Mouse (Mus musculus): ENCODE measurements around the gene Tmem151b. TPM values are rescaled to one million over a fixed set of nuclear protein-coding genes. Genes with fewer than 3 reads are reported as not detected.
A peak's percentile ranks its signal among the peaks of the same experiment; 100 is the strongest.

The Tmem151b gene
- polyA plus RNA-seq, 1 experiment: 85.7 TPM

DNA sequence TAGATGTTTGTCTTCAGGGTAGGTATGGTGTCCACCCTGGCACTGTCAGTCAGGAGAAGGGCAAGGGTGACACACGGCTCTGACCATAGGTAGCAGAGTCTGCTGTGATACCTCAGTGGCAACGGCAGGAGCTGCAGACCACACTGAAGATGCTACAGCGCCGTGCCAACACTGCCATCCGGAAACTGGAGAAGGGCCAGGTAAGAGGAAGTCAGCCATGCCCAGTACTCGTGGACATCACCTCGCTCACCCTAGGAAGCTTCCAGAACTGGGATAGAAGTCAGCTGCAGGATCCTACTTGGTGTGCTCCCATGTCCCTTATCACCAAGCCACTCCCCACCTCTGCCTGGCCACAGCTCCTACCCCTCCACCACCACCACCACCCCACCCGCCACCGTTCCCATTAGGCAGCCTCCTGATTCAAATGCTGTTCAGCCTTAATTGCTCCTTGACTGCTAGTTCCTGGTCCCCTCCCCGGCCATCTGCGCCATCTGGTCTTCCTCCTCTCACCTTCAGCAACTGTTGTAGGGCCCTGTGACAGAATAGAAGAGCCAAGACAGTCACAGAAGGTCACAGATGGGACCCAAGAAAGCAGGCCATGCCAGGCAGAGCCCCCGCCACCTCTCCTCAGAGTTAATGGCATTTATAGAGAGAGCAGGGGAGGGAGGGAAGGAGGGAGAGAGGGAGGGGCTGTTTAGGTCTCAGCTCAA is 30.6 kb downstream of the Tmem151b start:
- Histone ChIP-seq H3K4me1 (ENCODE audit: control insufficient read depth, insufficient read depth, low read length) (peaks cover 2% of the 10 kb centered on the region; the same call in 1 of the 2 replicates), H3K4me3 (ENCODE audit: insufficient read depth, low read length) (no peak overlapping the region), H3K27ac (ENCODE audit: insufficient read depth, low read length) (no peak overlapping the region)
- TF ChIP-seq CTCF (IDR thresholded peaks at IDR 0.05; ENCODE audit: extremely low read depth, insufficient read depth, low read length): no peak
- no peak for TF ChIP-seq POLR2A (IDR thresholded peaks at IDR 0.05; ENCODE audit: extremely low read depth, insufficient read depth, low read length)

DNA sequence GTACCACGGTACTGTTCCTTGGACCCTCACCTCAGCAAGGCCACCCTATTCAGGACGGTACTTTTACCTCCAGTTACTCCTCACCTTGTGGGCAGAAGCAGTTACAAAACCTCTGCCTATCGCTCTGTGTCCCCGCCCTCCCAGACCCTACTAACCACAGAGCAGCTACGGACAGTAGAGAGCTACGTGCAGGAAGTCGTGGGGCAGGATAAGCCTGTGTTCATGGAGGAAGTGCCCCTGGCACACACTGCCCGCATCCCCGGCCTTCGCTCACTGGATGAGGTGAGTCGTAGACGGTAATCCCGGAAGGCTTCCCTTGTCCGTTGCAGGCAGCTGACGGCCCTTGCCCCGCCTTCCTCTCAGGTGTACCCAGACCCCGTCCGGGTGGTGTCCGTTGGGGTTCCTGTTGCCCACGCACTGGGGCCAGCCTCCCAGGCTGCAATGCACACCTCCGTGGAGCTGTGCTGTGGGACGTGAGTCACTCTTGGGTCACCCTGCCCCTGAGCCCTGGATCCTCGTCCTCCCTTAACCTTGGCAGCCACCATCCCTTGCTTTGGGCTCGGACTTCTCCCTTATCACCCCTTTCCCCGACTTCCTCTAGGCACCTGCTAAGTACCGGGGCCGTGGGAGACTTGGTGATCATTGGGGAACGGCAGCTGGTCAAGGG is 31.8 kb downstream of the Tmem151b start:
- H3K27ac ChIP-seq (ENCODE audit: insufficient read depth, low read length): no peak overlapping the region
- no peak overlapping the region for H3K4me3 ChIP-seq (ENCODE audit: insufficient read depth, low read length)
- H3K4me1 ChIP-seq (ENCODE audit: control insufficient read depth, insufficient read depth, low read length): no peaks in the 10 kb centered on the region
- TF ChIP-seq CTCF (IDR thresholded peaks at IDR 0.05; ENCODE audit: extremely low read depth, insufficient read depth, low read length) (no peak), POLR2A (IDR thresholded peaks at IDR 0.05; ENCODE audit: extremely low read depth, insufficient read depth, low read length) (no peak)

DNA sequence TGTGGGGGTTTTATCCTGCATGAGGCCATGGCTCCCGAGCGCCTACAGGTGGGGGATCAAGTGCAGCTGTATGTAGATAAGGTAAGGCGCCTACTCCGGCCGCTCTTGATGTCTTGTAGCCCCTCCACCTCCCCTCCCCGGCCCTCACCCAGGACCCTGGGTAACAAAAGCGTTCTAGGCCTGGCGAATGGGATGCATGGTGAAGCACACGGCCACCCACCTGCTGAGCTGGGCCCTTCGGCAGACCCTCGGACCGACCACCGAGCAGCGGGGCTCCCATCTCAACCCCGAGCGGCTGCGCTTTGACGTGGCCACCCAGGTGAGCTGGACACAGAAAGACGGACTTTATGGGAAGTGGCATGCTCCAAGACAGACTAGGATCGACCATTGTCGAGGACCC is 32.3 kb downstream of the Tmem151b start:
- TF ChIP-seq CTCF (IDR thresholded peaks at IDR 0.05; ENCODE audit: extremely low read depth, insufficient read depth, low read length): no peak
- no peak for TF ChIP-seq POLR2A (IDR thresholded peaks at IDR 0.05; ENCODE audit: extremely low read depth, insufficient read depth, low read length)
- no peak overlapping the region for H3K27ac ChIP-seq (ENCODE audit: insufficient read depth, low read length)
- H3K4me3 ChIP-seq (ENCODE audit: insufficient read depth, low read length): no peak overlapping the region
- no peaks in the 10 kb centered on the region for H3K4me1 ChIP-seq (ENCODE audit: control insufficient read depth, insufficient read depth, low read length)

DNA sequence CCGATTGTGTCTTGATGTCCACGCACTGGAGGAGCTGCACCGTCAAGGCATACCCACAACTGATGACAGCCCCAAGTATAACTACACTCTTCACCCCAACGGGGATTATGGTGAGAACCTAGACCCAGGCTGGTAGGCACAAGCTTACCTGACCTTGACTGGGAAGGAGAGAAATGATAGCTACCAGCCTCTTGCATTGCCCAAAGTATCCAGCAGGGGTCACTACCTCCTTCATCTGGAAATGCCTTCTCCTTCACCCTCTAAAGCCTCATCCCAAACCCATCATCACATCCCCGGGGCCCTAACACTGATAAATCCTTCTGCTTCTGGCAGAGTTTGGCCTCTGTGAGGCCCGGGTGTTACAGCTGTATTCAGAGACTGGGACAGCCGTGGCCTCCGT is 33.0 kb downstream of the Tmem151b start:
- no peaks in the 10 kb centered on the region for H3K4me1 ChIP-seq (ENCODE audit: control insufficient read depth, insufficient read depth, low read length)
- no peak overlapping the region for H3K4me3 ChIP-seq (ENCODE audit: insufficient read depth, low read length)
- H3K27ac ChIP-seq (ENCODE audit: insufficient read depth, low read length): peak overlapping the region; percentile 5; the same call in 1 of the 2 replicates
- TF ChIP-seq POLR2A (IDR thresholded peaks at IDR 0.05; ENCODE audit: extremely low read depth, insufficient read depth, low read length) (no peak), CTCF (IDR thresholded peaks at IDR 0.05; ENCODE audit: extremely low read depth, insufficient read depth, low read length) (peak; percentile 96)

DNA sequence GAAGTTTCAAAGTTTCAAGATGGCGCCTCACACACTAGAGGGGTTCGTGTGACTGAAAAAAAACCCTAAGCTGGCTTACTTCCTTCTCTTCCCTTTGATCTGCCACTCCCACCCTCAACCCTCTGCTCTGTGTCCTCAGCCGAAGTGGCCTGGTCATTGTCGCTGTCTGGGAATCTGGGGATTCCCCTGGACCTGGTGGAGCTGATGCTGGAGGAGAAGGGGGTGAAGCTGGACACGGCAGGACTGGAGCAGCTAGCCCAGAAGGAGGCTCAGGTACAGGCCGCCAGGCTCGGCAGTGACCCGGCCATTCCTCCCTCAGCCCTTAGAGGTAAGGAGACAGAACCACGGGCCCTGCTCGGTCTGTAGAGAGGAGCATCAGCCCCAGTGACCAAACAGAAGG is 33.7 kb downstream of the Tmem151b start:
- Histone ChIP-seq H3K27ac (ENCODE audit: insufficient read depth, low read length) (no peak overlapping the region), H3K4me3 (ENCODE audit: insufficient read depth, low read length) (no peak overlapping the region), H3K4me1 (ENCODE audit: control insufficient read depth, insufficient read depth, low read length) (no peaks in the 10 kb centered on the region)
- TF ChIP-seq POLR2A (IDR thresholded peaks at IDR 0.05; ENCODE audit: extremely low read depth, insufficient read depth, low read length): no peak
- TF ChIP-seq CTCF (IDR thresholded peaks at IDR 0.05; ENCODE audit: extremely low read depth, insufficient read depth, low read length): no peak

DNA sequence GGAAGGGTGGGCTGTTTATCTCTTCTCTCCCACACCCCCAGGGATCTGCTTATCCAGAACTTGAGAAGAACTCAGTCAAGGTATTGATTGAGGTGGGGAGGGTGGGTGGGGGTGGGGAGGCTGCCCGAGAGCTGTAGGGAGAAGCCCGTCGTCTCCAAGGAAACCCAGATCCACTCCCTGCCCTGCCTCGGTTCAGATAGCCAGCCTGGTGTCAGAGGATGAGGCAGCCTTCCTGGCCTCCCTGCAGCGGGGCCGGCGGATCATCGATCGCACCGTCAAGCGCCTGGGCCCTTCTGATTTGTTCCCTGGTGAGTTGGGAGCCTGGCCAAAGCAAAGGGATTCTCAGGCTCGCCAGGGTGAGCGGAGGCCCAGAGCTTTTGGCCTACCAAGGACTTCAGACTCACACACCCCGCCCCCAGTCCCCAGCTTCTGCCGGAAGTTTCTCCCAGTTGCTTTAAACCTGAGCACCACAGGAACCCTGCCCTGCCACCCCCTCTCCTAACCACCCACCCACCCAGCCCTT is 34.2 kb downstream of the Tmem151b start:
- Histone ChIP-seq H3K27ac (ENCODE audit: insufficient read depth, low read length) (no peak overlapping the region), H3K4me3 (ENCODE audit: insufficient read depth, low read length) (no peak overlapping the region), H3K4me1 (ENCODE audit: control insufficient read depth, insufficient read depth, low read length) (no peaks in the 10 kb centered on the region)
- no peak for TF ChIP-seq CTCF (IDR thresholded peaks at IDR 0.05; ENCODE audit: extremely low read depth, insufficient read depth, low read length)
- no peak for TF ChIP-seq POLR2A (IDR thresholded peaks at IDR 0.05; ENCODE audit: extremely low read depth, insufficient read depth, low read length)

DNA sequence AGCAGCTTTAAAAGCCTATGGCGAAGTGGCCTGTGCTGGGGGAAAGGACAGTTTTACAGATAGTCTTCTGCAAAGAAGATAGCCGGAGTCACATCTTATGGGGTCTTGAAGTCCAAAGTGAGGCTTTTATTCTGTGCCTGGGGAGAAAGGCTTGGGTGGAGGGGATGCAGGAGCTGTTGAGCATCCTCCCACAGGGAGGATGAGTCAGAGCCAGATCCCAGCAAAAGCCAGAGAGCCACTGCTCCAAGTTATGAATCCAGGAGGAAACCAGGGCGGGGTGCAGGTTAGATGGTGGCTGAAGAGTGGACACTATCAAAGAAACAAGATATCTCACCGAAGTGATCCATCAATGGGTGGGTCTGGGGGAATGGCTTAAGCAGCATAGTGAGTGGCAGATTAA is 37.7 kb downstream of the Tmem151b start:
- Histone ChIP-seq H3K4me3 (ENCODE audit: insufficient read depth, low read length) (no peak overlapping the region), H3K4me1 (ENCODE audit: control insufficient read depth, insufficient read depth, low read length) (peaks cover 2% of the 10 kb centered on the region), H3K27ac (ENCODE audit: insufficient read depth, low read length) (no peak overlapping the region)
- no peak for TF ChIP-seq POLR2A (IDR thresholded peaks at IDR 0.05; ENCODE audit: extremely low read depth, insufficient read depth, low read length)
- no peak for TF ChIP-seq CTCF (IDR thresholded peaks at IDR 0.05; ENCODE audit: extremely low read depth, insufficient read depth, low read length)

DNA sequence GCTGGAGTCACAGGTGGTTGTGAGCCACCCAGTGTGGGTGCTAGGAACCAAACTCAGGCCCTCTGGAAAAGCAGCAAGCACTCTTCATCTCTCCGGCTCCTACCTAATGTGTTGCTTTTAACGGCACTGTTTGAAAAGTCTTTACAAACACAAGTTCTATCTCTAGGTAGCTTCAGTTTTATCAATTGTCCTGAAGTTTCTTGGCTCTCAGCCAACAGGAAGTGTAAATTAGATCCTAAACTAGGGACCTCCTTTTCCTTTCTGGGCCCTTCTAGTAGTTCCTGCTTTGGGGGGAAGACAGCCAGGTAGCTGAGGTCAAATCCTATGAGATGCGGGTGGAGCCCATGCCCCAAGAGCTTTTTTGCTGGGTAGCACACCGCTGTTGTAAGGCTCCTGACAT is 38.6 kb downstream of the Tmem151b start:
- Histone ChIP-seq H3K4me3 (ENCODE audit: insufficient read depth, low read length) (no peak overlapping the region), H3K4me1 (ENCODE audit: control insufficient read depth, insufficient read depth, low read length) (peaks cover 4% of the 10 kb centered on the region), H3K27ac (ENCODE audit: insufficient read depth, low read length) (no peak overlapping the region)
- TF ChIP-seq CTCF (IDR thresholded peaks at IDR 0.05; ENCODE audit: extremely low read depth, insufficient read depth, low read length): no peak
- TF ChIP-seq POLR2A (IDR thresholded peaks at IDR 0.05; ENCODE audit: extremely low read depth, insufficient read depth, low read length): no peak

DNA sequence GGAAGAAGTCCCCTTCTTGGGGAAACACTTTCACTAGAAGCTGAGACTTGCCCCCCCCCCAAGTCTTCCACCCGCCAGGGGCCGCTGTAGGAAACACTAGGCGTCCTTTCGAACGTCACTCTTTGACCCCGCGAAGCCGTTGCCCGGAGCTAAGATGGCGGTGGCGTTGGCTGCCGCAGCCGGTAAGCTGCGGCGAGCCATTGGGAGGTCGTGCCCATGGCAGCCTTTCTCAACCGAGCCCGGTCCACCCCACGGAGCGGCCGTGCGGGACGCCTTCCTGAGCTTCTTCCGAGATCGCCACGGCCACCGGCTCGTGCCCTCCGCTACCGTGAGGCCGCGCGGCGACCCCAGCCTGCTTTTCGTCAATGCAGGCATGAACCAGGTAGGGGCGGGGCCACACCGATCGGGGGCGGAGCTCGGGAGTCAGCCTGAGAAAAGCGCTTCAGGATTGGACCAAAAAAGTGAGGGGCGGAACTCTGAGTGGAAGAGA is 42.7 kb downstream of the Tmem151b start, which contains the start of gene Aars2:
TSS of gene Aars2 (plus strand) at position 142 of the 490 bp plus-strand sequence.
- H3K4me3 ChIP-seq (ENCODE audit: insufficient read depth, low read length): peak within 1 kb of the TSS; percentile 59
- peaks cover 4% of the 10 kb centered on the region for H3K4me1 ChIP-seq (ENCODE audit: control insufficient read depth, insufficient read depth, low read length)
- peak; percentile 45; the same call in 1 of the 2 replicates for TF ChIP-seq POLR2A (IDR thresholded peaks at IDR 0.05; ENCODE audit: extremely low read depth, insufficient read depth, low read length)
- TF ChIP-seq CTCF (IDR thresholded peaks at IDR 0.05; ENCODE audit: extremely low read depth, insufficient read depth, low read length): peak; percentile 60
- H3K27ac ChIP-seq (ENCODE audit: insufficient read depth, low read length): peak within 1 kb of the TSS; percentile 97
